Comparison of ENCODE assay signal across 11 mouse cellular contexts in the genomic region with DNA sequence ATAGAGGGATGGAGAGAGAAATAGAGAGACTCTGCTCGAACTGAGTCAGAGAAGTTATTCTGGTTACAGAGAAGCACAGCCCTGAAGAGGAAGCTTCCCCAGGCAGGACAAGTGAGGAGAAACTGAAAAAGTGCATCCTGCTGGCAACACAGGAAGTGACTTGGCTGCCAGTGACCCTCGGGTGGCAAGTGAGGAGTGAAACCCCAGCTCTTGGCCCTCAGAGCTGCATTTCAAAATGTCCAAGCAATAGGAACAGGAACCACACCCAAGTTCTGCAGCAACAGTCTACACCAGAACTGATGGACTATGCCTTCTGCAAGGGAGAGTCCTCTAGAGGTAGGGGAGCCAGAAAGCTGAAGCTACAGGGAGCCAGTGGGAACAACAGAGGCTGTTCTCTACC. TPM values are rescaled to one million over a fixed set of nuclear protein-coding genes. Genes with fewer than 3 reads are reported as not detected.
DNase-seq lines count a peak whose midpoint lies in the region; ATAC-seq lines count a peak whose summit lies in the region.
"Not testable (repeated sequence)": the region's sequence is repeated elsewhere in the genome, so short reads cannot be mapped to it uniquely, and the experiment has no call there.
"Had no signal": no experiment of that assay in that cellular context is flagged by ENCODE, and none has a peak within 500 bp of the region (broad histone marks: within the 10 kb centered on the region; RNA-seq: fewer than 3 reads in every experiment).

No protein-coding gene starts in this region.

- H3K4me1 ChIP-seq in forebrain, embryonic 11.5 days (replicated peaks; ENCODE audit: control insufficient read depth, insufficient read depth, low read length): not testable (repeated sequence)

- not testable (repeated sequence) for ATAC-seq in forebrain, embryonic 11.5 days (replicated peaks; ENCODE audit: low FRiP score)

- WGBS in forebrain, embryonic 11.5 days: 59% methylated on average over 1 of the region's 2 CpGs

- H3K27ac ChIP-seq in forebrain, embryonic 11.5 days (ENCODE audit: low read depth, low read length): not testable (repeated sequence)

- H3K9me3 ChIP-seq in forebrain, embryonic 11.5 days (ENCODE audit: control insufficient read depth, low read length): not testable (repeated sequence)

- H3K36me3 ChIP-seq in forebrain, embryonic 11.5 days (ENCODE audit: control insufficient read depth, insufficient read depth, low read length): not testable (repeated sequence)

- peak; percentile 2 for DNase-seq in ES-CJ7 (ENCODE audit: low read depth, low spot score)
- DNase-seq in forebrain, embryonic 11.5 days (ENCODE audit: low spot score): peak; percentile 38
- peak; percentile 97 for DNase-seq in heart, adult 11 months
- peak; percentile 23 for DNase-seq in kidney, postnatal 14 days
- peak; percentile 23 to 61 for DNase-seq in lung, adult 18-20 months
- peak; percentile 30 to 46 for DNase-seq in spleen, postnatal 14 days (ENCODE audit: low spot score in 2 of 2)
- DNase-seq in urinary bladder, adult 18-20 months (ENCODE audit: low spot score in 2 of 2): peak; percentile 34 to 48

- H3K4me2 ChIP-seq in forebrain, embryonic 11.5 days (ENCODE audit: low read depth, low read length, severe bottlenecking): not testable (repeated sequence)

- not testable (repeated sequence) for H3K27me3 ChIP-seq in forebrain, embryonic 11.5 days (ENCODE audit: control insufficient read depth, insufficient read depth, low read length)

- H3K4me3 ChIP-seq in forebrain, embryonic 11.5 days (ENCODE audit: low read depth, low read length): not testable (repeated sequence)

- not testable (repeated sequence) for H3K9ac ChIP-seq in forebrain, embryonic 11.5 days (ENCODE audit: low read length)

RNA-seq across cellular contexts. Expression of gene C130026I21Rik, which starts 11.7 kb away (rescaled TPM):
- not detected in 2 replicates for polyA plus RNA-seq in forebrain, embryonic 11.5 days (2014; fragmentation: Nextera tagmentation; extraction: Ambion mirVana)
- polyA plus RNA-seq: embryonic facial prominence, embryonic 11.5 days; forebrain, embryonic 13.5 days; heart, embryonic 14.5 days; kidney, embryonic 14.5 days had no signal

Comparison
In these comparisons a context has a peak if more than half of its experiments do, and no peak if none do; other contexts are left out.
1. DNase-seq: peak in every context shown above with its lines; median percentile 97 in heart, adult 11 months; 42 in lung, adult 18-20 months; 41 in urinary bladder, adult 18-20 months; 38 in forebrain, embryonic 11.5 days; 38 in spleen, postnatal 14 days; 23 in kidney, postnatal 14 days; 2 in ES-CJ7.